In the genomic region with DNA sequence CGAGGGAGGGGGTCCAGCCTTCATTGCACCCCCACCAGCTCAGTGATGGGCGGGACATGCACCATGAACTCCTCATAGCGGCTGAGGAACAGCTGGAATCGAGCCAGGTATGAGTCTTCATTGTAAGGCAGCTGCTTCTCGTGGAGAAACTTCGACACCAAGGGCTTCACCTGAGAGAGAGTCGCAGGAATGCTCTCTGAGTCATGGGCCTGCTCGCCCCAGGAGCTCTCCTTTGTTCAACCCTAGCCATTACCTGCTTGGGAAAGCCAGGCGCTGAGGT, we compare ENCODE assay signal across 23 mouse cellular contexts. TPM values are rescaled to one million over a fixed set of nuclear protein-coding genes. Genes with fewer than 3 reads are reported as not detected.
"Had no signal": no experiment of that assay in that cellular context is flagged by ENCODE, and none has a peak within 500 bp of the region (broad histone marks: within the 10 kb centered on the region; RNA-seq: fewer than 3 reads in every experiment).

No protein-coding gene starts in this region.

- H3K27me3 ChIP-seq: limb, embryonic 15.5 days; liver, embryonic 13.5 days; lung, embryonic 15.5 days; midbrain, embryonic 15.5 days; neural tube, embryonic 12.5 days had no signal

- H3K27ac ChIP-seq: limb, embryonic 15.5 days; liver, embryonic 13.5 days; lung, embryonic 15.5 days; macrophage; midbrain, embryonic 15.5 days; neural tube, embryonic 12.5 days had no signal

- H3K4me1 ChIP-seq: limb, embryonic 15.5 days; lung, embryonic 15.5 days; midbrain, embryonic 15.5 days had no signal

- H3K9ac ChIP-seq: limb, embryonic 15.5 days; liver, embryonic 13.5 days; liver, postnatal 0 days; lung, embryonic 15.5 days; midbrain, embryonic 15.5 days; neural tube, embryonic 12.5 days had no signal

- H3K36me3 ChIP-seq: limb, embryonic 15.5 days; liver, embryonic 13.5 days; lung, embryonic 15.5 days; midbrain, embryonic 15.5 days; neural tube, embryonic 12.5 days had no signal

- H3K4me3 ChIP-seq: limb, embryonic 15.5 days; liver, embryonic 13.5 days; lung, embryonic 15.5 days; megakaryocyte, embryonic 14.5 days; midbrain, embryonic 15.5 days; neural tube, embryonic 12.5 days had no signal

- H3K4me2 ChIP-seq: limb, embryonic 15.5 days; liver, embryonic 13.5 days; lung, embryonic 15.5 days; midbrain, embryonic 11.5 days; midbrain, embryonic 15.5 days; neural tube, embryonic 12.5 days had no signal

- H3K9me3 ChIP-seq: limb, embryonic 15.5 days; liver, embryonic 13.5 days; lung, embryonic 15.5 days; megakaryocyte, embryonic 14.5 days; midbrain, embryonic 15.5 days; neural tube, embryonic 12.5 days had no signal

- DNase-seq: kidney, postnatal 36 days; liver, embryonic 13.5 days; liver, postnatal 0 days; lung, postnatal 14 days; retina, postnatal 1 day; right cerebral cortex, postnatal 4 days; spleen, adult 18-20 months; thymus, adult 18-20 months; thymus, postnatal 25 days had no signal

- ATAC-seq: liver, postnatal 0 days; midbrain, embryonic 15.5 days had no signal

RNA-seq across cellular contexts. Expression of gene Grin2c, which starts 16.4 kb away (rescaled TPM):
- total RNA-seq: monocyte, adult 5-6 weeks had no signal
- polyA plus RNA-seq: kidney, embryonic 16.5 days; macrophage; stomach, embryonic 14.5 days had no signal

RNA-seq across cellular contexts. Expression of gene Otop2, which starts 23.5 kb away (rescaled TPM):
- total RNA-seq: layer of hippocampus, postnatal 10 days; monocyte, adult 5-6 weeks; neutrophil, adult 5-6 weeks had no signal
- polyA plus RNA-seq: kidney, embryonic 16.5 days; limb, embryonic 11.5 days; liver, embryonic 13.5 days; liver, postnatal 0 days; lung, embryonic 15.5 days; macrophage; midbrain, embryonic 11.5 days; midbrain, embryonic 15.5 days; neural tube, embryonic 12.5 days; stomach, embryonic 14.5 days; urinary bladder, adult 2 months had no signal

RNA-seq across cellular contexts. Expression of gene Ush1g, which starts 38.4 kb away (rescaled TPM):
- total RNA-seq: monocyte, adult 5-6 weeks; neutrophil, adult 5-6 weeks had no signal
- polyA plus RNA-seq: kidney, embryonic 16.5 days; limb, embryonic 11.5 days; lung, embryonic 15.5 days; macrophage; stomach, embryonic 14.5 days; urinary bladder, adult 2 months had no signal
